Mouse (Mus musculus) kidney, embryonic 14.5 days (tissue): ENCODE data around the gene Sdk1. TPM values are rescaled to one million over a fixed set of nuclear protein-coding genes. Genes with fewer than 3 reads are reported as not detected.
A peak's percentile ranks its signal among the peaks of the same experiment; 100 is the strongest.

Experiments
- ATAC-seq: fragments of 200-750 bp; cut with Nextera tagmentation; 2 replicates; pipeline ENCODE4 v1.8.0; 2017; ENCODE audit warnings: moderate number of reproducible peaks, mild to moderate bottlenecking, moderate TSS enrichment, moderate library complexity; ENCODE audit not compliant: low FRiP score, low TSS enrichment
- H3K27ac ChIP-seq: fragments of 300-500 bp; sonication (generic); 2 replicates; pipeline ENCODE4 v1.5.1; 2014; ENCODE audit warnings: low read depth, mild to moderate bottlenecking, low read length, moderate library complexity, mixed read lengths
- H3K27me3 ChIP-seq: fragments of 300-500 bp; sonication (generic); 2 replicates; pipeline ENCODE4 v1.6.1; 2014; ENCODE audit warnings: mild to moderate bottlenecking, low read length; ENCODE audit not compliant: control insufficient read depth, insufficient read depth
- H3K36me3 ChIP-seq: fragments of 300-500 bp; sonication (generic); 2 replicates; pipeline ENCODE4 v1.6.1; 2014; ENCODE audit warnings: low read length, mixed read lengths; ENCODE audit not compliant: control insufficient read depth, insufficient read depth
- H3K4me1 ChIP-seq: fragments of 300-500 bp; sonication (generic); 2 replicates; pipeline ENCODE4 v1.6.1; 2014; ENCODE audit warnings: low read length, mixed read lengths; ENCODE audit not compliant: control insufficient read depth, insufficient read depth
- H3K4me2 ChIP-seq: fragments of 300-500 bp; sonication (generic); replicated peaks from 2 replicates; pipeline ENCODE4 v1.6.1; 2014; ENCODE audit warnings: low read depth, mild to moderate bottlenecking, low read length
- H3K4me3 ChIP-seq: fragments of 300-500 bp; sonication (generic); 2 replicates; pipeline ENCODE4 v1.5.1; 2014; ENCODE audit warnings: mild to moderate bottlenecking, low read length
- H3K9ac ChIP-seq: fragments of 300-500 bp; sonication (generic); 2 replicates; pipeline ENCODE4 v1.6.1; 2014; ENCODE audit warnings: low read depth, mild to moderate bottlenecking, low read length, moderate library complexity
- H3K9me3 ChIP-seq: fragments of 300-500 bp; sonication (generic); 2 replicates; pipeline ENCODE4 v1.6.1; 2016; ENCODE audit warnings: low read length; ENCODE audit not compliant: control insufficient read depth
- WGBS: fragments of 180-500 bp; shearing (Covaris S2); extraction: QIAGEN DNeasy Blood & Tissue Kit; methylation state at CpG from one replicate; pipeline ENCODE4 v1.1.7; 2014; 5-methylcytosine and 5-hydroxymethylcytosine counted together
- polyA plus RNA-seq: library from polyadenylated mRNA; unstranded; fragments of >200 nt; fragmentation: Nextera tagmentation; extraction: Ambion mirVana; gene quantifications from 2 replicates; pipeline ENCODE4 v1.2.1, GENCODE M21; 2014

The Sdk1 gene
- polyA plus RNA-seq, 1 experiment from 2014 or later: 2.6 TPM

GRCm38 (mm10) chr5:142188765-142189164 is 947.5 kb downstream of the Sdk1 start:
- Histone ChIP-seq H3K4me3 (no peak overlapping the region), H3K9me3 (no peaks in the 10 kb centered on the region), H3K36me3 (no peaks in the 10 kb centered on the region), H3K4me2 (no peak overlapping the region), H3K27me3 (no peaks in the 10 kb centered on the region), H3K4me1 (no peaks in the 10 kb centered on the region), H3K27ac (no peak overlapping the region), H3K9ac (no peak overlapping the region)
- WGBS: 89% methylated on average over 5 of the region's 5 CpGs
- no peak for ATAC-seq

DNA sequence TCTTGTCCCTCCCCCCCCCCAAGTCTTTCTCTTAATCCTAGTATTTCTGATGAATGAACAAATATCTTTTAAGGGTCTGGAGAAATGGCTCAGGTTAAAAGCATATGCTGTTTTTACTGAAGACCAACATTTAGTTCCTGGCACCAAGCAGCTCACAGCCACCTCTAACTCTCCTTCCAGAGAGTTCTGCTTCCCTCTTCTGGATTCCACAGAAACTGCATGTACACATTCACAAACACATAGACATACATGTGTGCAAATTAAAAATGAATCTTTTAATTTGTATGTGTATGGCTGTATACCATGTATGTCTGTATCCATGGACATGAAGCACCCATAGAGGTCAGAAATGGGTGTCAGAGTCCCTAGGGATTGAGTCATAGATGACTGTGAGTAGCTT is 968.6 kb downstream of the Sdk1 start:
- H3K36me3 ChIP-seq: no peaks in the 10 kb centered on the region
- no peak overlapping the region for H3K4me2 ChIP-seq
- H3K9ac ChIP-seq: no peak overlapping the region
- ATAC-seq: no peak
- no peak overlapping the region for H3K27ac ChIP-seq
- no peaks in the 10 kb centered on the region for H3K4me1 ChIP-seq
- H3K27me3 ChIP-seq: no peaks in the 10 kb centered on the region
- no peak overlapping the region for H3K4me3 ChIP-seq
- no peaks in the 10 kb centered on the region for H3K9me3 ChIP-seq

DNA sequence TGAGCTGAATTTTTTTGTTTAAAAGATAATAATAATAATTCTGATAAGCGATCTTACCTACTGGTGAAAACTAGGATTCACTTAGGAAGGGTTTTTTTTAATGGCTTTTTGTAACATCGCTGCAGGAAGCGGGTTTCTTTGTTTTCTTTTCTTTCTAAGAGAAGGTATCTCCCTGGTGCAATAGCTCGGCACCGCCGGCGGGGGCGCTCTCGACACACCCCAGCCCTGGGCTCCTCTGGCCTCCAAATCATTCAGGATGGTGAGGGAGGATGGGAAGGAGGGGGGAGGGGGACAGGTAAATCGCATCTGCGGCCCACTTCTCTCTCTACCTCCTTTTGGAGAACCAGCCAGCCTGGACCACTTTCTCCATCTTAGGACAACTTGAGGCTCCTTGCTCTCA is 971.0 kb downstream of the Sdk1 start:
- Histone ChIP-seq H3K9ac (no peak overlapping the region), H3K4me1 (peaks cover 9% of the 10 kb centered on the region; the same call in 1 of the 2 replicates), H3K9me3 (no peaks in the 10 kb centered on the region), H3K27me3 (no peaks in the 10 kb centered on the region), H3K27ac (no peak overlapping the region), H3K4me2 (no peak overlapping the region), H3K36me3 (no peaks in the 10 kb centered on the region), H3K4me3 (no peak overlapping the region)
- no peak for ATAC-seq
- 65% methylated on average over 11 of the region's 11 CpGs for WGBS

DNA sequence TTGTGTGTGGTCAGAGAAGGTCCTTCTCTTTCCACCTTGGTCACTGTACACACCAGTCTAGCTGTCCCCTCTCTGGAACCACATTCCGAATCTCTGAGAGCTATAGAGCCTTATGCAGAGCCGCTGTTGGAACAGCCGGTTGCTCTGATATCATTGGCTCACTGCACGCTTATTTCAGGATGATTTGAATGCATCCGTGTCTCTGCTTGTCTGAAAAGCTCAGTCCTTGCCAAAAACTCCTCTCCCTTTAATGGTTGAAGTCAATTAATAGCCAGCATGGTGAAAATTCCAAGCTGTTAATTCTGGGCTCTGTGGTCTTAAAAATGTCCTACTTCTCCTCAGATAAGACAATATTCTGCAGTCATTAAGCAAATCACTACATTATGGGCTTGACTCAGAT is 974.7 kb downstream of the Sdk1 start:
- no peaks in the 10 kb centered on the region for H3K36me3 ChIP-seq
- no peaks in the 10 kb centered on the region; the same call in 1 of the 2 replicates for H3K9me3 ChIP-seq
- H3K9ac ChIP-seq: no peak overlapping the region
- 67% methylated on average over 5 of the region's 5 CpGs for WGBS
- peak; percentile 36; the same call in 1 of the 2 replicates for ATAC-seq
- no peak overlapping the region; the same call in 1 of the 2 replicates for H3K27ac ChIP-seq
- no peak overlapping the region for H3K4me3 ChIP-seq
- H3K4me1 ChIP-seq: peaks cover 9% of the 10 kb centered on the region; the same call in 1 of the 2 replicates
- H3K4me2 ChIP-seq: no peak overlapping the region
- H3K27me3 ChIP-seq: no peaks in the 10 kb centered on the region

- WGBS: 88% methylated on average over 12 of the region's 12 CpGs
- Histone ChIP-seq H3K4me3 (no peak overlapping the region), H3K36me3 (no peaks in the 10 kb centered on the region)
These were observed 979.7 kb downstream of the Sdk1 start for GRCm38 (mm10) chr5:142220851-142221503.

DNA sequence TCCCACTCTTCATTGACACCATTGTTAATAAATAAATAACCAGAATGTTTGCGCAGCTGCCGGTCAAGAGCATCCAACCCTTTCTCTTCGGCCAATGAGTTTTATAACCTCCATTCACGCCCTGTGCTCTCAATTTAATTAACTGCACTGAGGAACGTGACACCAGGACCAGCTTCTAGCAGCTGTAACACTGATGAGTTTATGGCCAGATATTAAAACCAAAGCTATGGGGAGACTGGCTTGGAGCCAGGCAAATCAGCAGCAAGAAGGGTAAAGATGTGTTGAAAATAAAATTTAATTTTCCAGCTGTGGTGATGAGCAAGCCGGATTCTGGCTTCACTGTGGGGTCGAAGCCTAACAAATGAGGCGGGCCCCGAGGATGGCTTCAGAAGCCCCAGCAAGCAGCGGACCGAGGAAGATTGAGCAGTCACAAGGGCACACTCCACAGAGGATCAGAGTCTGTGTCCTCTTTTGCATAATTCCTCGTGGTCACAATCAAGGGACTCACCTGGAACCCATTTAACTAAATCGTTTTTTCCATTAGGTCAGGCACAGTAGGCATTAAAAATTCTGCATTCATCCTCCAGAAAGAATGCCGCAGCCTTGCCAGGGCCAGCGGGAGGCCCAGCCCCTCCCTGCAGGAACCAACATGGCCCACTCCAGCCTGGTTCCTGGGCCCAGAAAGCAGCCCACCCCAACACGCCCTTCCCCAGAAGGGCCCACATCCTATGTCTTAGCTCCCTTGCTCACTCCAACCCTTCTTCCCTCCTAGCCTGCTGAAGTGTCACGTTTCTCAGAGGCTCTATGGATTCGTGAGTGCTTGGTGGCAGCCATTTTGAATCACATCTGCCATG is 987.9 kb downstream of the Sdk1 start:
- 0 out of 2 replicates have a peak, but pooled peaks cover 8% of the 10 kb centered on the region for H3K9me3 ChIP-seq
- no peak overlapping the region for H3K4me3 ChIP-seq
- peak; percentile 81 for ATAC-seq
- H3K36me3 ChIP-seq: no peaks in the 10 kb centered on the region
- H3K4me1 ChIP-seq: peaks cover 9% of the 10 kb centered on the region; the same call in 1 of the 2 replicates
- 24% methylated on average over 18 of the region's 18 CpGs for WGBS
- H3K4me2 ChIP-seq: no peak overlapping the region
- no peak overlapping the region for H3K9ac ChIP-seq
- H3K27ac ChIP-seq: peak overlapping the region; percentile 88
- H3K27me3 ChIP-seq: no peaks in the 10 kb centered on the region

More at GRCm38 (mm10) chr5:142220851-142221503, 979.7 kb downstream of the Sdk1 start:
- H3K4me1 ChIP-seq: peaks cover 6% of the 10 kb centered on the region; the same call in 1 of the 2 replicates
- ATAC-seq: no peak
- no peaks in the 10 kb centered on the region; the same call in 1 of the 2 replicates for H3K9me3 ChIP-seq
- no peak overlapping the region for H3K9ac ChIP-seq
- H3K27ac ChIP-seq: no peak overlapping the region
- H3K27me3 ChIP-seq: no peaks in the 10 kb centered on the region
- H3K4me2 ChIP-seq: no peak overlapping the region

GRCm38 (mm10) chr5:142229811-142230205 is 988.5 kb downstream of the Sdk1 start:
- Histone ChIP-seq H3K36me3 (no peaks in the 10 kb centered on the region), H3K4me3 (no peak overlapping the region), H3K9me3 (0 out of 2 replicates have a peak, but pooled peaks cover 8% of the 10 kb centered on the region), H3K4me2 (no peak overlapping the region), H3K9ac (no peak overlapping the region), H3K27ac (peak overlapping the region; percentile 88), H3K27me3 (no peaks in the 10 kb centered on the region), H3K4me1 (peaks cover 9% of the 10 kb centered on the region; the same call in 1 of the 2 replicates)
- ATAC-seq: peak; percentile 60
- 43% methylated on average over 8 of the region's 8 CpGs for whole genome bisulfite sequencing

DNA sequence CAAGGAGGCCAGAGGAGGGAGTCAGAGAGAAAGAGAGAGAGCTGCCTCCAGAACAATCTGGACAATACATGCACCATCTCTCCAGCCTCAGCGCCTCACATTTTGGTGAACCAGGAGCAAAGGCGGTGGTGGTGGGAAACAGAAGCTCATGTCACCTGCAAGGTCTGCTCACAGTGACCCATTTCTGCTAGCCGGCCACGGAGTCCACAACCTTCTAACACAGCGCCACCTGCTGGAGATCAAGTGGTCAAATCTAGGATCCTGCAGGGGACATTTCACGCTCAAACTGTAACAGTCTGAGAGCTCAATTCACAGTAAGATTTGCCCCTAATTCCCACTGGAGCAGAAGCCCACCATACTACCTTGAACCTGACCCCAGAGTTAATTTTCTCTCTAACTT is 999.0 kb downstream of the Sdk1 start:
- ATAC-seq: no peak
- H3K9me3 ChIP-seq: no peaks in the 10 kb centered on the region
- no peaks in the 10 kb centered on the region for H3K4me1 ChIP-seq
- H3K27ac ChIP-seq: no peak overlapping the region
- no peak overlapping the region for H3K9ac ChIP-seq
- no peak overlapping the region for H3K4me3 ChIP-seq
- H3K36me3 ChIP-seq: no peaks in the 10 kb centered on the region
- WGBS: 87% methylated on average over 6 of the region's 6 CpGs
- H3K4me2 ChIP-seq: no peak overlapping the region
- H3K27me3 ChIP-seq: no peaks in the 10 kb centered on the region

DNA sequence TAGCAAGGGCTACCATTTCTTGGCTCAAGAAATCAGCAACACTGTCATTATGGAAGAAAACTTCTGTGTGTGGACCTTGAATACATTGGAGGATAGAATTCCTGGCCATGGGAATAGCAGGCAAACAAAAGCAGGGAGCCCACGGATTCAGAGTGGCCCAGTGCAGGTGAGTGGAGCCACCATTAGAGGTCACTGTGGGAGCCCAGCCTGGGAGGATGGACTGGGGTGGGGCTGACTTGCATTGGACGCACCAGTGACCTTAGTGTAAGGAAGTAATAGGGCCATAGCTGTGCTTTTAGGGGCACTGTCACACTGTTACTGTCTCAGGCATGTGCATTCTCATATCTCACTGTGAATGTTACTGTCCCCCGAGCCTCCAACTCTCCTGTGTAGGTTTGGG is 1001.3 kb downstream of the Sdk1 start:
- no peak overlapping the region for H3K4me3 ChIP-seq
- H3K4me1 ChIP-seq: no peaks in the 10 kb centered on the region
- H3K9ac ChIP-seq: no peak overlapping the region
- no peak overlapping the region for H3K27ac ChIP-seq
- H3K27me3 ChIP-seq: no peaks in the 10 kb centered on the region
- H3K9me3 ChIP-seq: peaks cover 11% of the 10 kb centered on the region
- 47% methylated on average over 3 of the region's 3 CpGs for WGBS
- H3K4me2 ChIP-seq: no peak overlapping the region
- no peaks in the 10 kb centered on the region for H3K36me3 ChIP-seq
- ATAC-seq: no peak
